Mouse (Mus musculus) gastrocnemius, adult 2 months (tissue): ENCODE results near the gene 3100002H09Rik. TPM values are rescaled to one million over a fixed set of nuclear protein-coding genes. Genes with fewer than 3 reads are reported as not detected.

Experiments used
- DNase-seq: peaks from one replicate; pipeline ENCODE4 v3.0.0; 2022
- H3K27ac ChIP-seq: fragments of 200-600 bp; 2 replicates; pipeline ENCODE4 v1.8.1; 2022; ENCODE audit warnings: mild to moderate bottlenecking
- H3K4me3 ChIP-seq: fragments of 200-600 bp; 2 replicates; pipeline ENCODE4 v1.8.1; 2022; ENCODE audit warnings: mild to moderate bottlenecking, moderate library complexity
- CTCF ChIP-seq: fragments of 200-600 bp; IDR thresholded peaks from 2 replicates; pipeline ENCODE4 v1.8.1; 2022; ENCODE audit warnings: antibody characterized with exemption, mild to moderate bottlenecking, moderate library complexity
- intact Hi-C: fragments of 180-260 bp; cut with DNase I; formaldehyde crosslinking; loops from one replicate; pipeline ENCODE4 v1.15.1; 2025
- total RNA-seq, 2 experiments: library from RNA; stranded (reverse); gene quantifications; 2 replicates each; pipeline ENCODE4 v1.2.3; 2021

Gene 3100002H09Rik
- total RNA-seq, 2 experiments from 2014 or later, result not detected

DNA sequence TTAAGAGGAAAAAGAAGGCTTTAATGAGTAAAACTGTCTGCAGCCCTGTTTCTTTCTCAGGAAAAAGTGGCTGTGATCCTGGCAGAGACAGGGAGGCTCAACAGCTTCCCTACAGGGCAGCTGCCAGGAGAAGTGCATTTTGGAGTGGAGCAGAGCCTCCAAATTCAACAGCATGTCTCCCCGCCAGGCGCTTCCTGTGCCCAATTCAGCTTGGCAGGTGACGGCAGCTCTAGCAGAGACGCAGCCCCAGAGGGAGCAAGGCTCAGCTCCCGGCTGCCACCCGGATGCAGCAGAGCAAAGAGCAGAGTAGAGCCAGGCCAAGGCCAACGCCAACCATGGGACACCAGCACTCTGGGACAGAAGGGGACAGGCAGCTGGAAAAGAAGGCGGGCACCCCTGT, 3.4 kb downstream of the 3100002H09Rik start:
- peak; percentile 48 for DNase-seq
- H3K4me3 ChIP-seq, result no peak overlapping the region
- TF ChIP-seq CTCF, result no peak
- H3K27ac ChIP-seq, result no peak overlapping the region
- intact Hi-C loops, result no loop called here

GRCm38 (mm10) chr4:124606180-124606579, 4.4 kb downstream of the 3100002H09Rik start:
- no peak for DNase-seq
- no peak overlapping the region for H3K4me3 ChIP-seq
- H3K27ac ChIP-seq, result no peak overlapping the region
- no peak for TF ChIP-seq CTCF
- intact Hi-C loops, result no loop called here

- no peak overlapping the region for H3K27ac ChIP-seq
- TF ChIP-seq CTCF, result no peak
Measured at GRCm38 (mm10) chr4:124605255-124605654, 5.3 kb downstream of the 3100002H09Rik start.

GRCm38 (mm10) chr4:124603712-124604111, 6.9 kb downstream of the 3100002H09Rik start:
- Histone ChIP-seq H3K4me3 (no peak overlapping the region), H3K27ac (no peak overlapping the region)
- intact Hi-C loops, result no loop called here
- no peak for DNase-seq
- no peak for TF ChIP-seq CTCF

More at GRCm38 (mm10) chr4:124605255-124605654, 5.3 kb downstream of the 3100002H09Rik start:
- intact Hi-C loops, result no loop called here
- no peak overlapping the region for H3K4me3 ChIP-seq
- no peak for DNase-seq

DNA sequence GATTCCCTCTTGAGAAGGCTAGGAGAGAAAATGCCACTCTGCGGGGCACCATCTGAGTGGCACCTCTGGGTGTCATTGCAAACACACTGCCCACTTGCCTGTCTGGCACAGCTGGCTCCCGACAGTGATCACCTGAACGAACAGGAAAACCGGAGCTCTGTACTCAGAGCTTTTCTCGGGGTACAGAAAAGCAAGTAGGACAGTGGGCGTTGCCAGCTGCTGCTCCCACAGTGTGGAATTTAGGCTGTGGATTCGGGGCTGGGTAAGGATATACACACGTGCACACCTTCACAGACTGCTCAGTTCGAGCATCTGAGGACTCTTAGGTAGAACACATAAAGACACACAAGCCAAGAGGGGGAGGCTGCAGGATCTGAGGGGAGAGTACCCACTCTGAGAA, 14.7 kb downstream of the 3100002H09Rik start:
- intact Hi-C loops, result no loop called here
- Histone ChIP-seq H3K27ac (no peak overlapping the region), H3K4me3 (no peak overlapping the region)
- TF ChIP-seq CTCF, result no peak
- no peak for DNase-seq

DNA sequence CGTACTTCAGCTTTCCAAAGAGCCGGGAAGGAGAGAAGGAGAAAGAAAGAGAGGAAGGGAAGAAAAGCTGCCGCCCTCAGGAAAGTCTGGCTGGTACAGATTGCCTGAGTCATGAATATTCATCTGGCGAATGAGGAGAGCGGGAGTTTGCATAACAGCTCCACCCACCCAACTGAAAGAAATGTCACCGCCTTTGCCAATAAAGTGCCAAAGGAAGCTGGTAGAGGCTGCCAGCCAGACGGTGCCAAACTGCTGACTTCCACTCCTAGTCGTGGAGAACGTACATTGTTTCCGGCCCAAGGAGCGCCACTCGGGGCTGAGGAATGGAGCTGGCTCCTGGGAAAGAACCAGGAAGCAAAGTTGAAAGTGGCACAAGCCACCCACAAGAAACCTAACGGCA, 15.7 kb downstream of the 3100002H09Rik start:
- Histone ChIP-seq H3K4me3 (peak overlapping the region; percentile 50), H3K27ac (0 out of 2 replicates have a peak overlapping the region, but pooled peaks have one; percentile 8)
- intact Hi-C loops, result no loop called here
- no peak for TF ChIP-seq CTCF
- DNase-seq, result peak; percentile 54

- Histone ChIP-seq H3K4me3 (no peak overlapping the region), H3K27ac (no peak overlapping the region)
- TF ChIP-seq CTCF, result no peak
- intact Hi-C loops, result no loop called here
- no peak for DNase-seq
Measured at GRCm38 (mm10) chr4:124593691-124594090, 16.9 kb downstream of the 3100002H09Rik start.

GRCm38 (mm10) chr4:124593210-124593609, 17.4 kb downstream of the 3100002H09Rik start:
- DNase-seq, result no peak
- intact Hi-C loops, result no loop called here
- H3K27ac ChIP-seq, result no peak overlapping the region
- TF ChIP-seq CTCF, result no peak
- no peak overlapping the region for H3K4me3 ChIP-seq

- no peak overlapping the region for H3K27ac ChIP-seq
- no peak overlapping the region for H3K4me3 ChIP-seq
- no peak for DNase-seq
- intact Hi-C loops, result no loop called here
- TF ChIP-seq CTCF, result no peak
Measured at GRCm38 (mm10) chr4:124592241-124592640, 18.4 kb downstream of the 3100002H09Rik start.

DNA sequence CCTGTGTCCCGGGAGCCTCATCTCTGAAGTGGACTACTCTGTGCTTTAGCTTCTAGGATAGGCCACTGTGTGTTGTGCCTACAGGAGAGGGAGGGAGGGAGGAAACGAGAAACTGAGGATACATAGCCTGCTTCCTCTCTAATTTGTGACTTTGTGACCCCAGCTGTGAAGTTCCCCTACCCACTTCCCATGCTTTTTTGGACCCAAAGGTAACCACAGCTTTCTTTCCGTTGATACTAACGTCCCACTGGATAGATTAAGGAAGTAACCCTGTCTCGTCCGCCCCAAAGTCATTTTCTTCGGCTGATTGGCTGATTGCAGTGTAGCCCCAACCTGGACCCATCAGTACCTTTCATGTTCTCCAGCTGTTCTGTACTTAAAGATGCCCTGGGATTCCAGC, 29.9 kb downstream of the 3100002H09Rik start:
- Histone ChIP-seq H3K27ac (no peak overlapping the region), H3K4me3 (no peak overlapping the region)
- DNase-seq, result no peak
- intact Hi-C loops, result no loop called here
- TF ChIP-seq CTCF, result no peak

DNA sequence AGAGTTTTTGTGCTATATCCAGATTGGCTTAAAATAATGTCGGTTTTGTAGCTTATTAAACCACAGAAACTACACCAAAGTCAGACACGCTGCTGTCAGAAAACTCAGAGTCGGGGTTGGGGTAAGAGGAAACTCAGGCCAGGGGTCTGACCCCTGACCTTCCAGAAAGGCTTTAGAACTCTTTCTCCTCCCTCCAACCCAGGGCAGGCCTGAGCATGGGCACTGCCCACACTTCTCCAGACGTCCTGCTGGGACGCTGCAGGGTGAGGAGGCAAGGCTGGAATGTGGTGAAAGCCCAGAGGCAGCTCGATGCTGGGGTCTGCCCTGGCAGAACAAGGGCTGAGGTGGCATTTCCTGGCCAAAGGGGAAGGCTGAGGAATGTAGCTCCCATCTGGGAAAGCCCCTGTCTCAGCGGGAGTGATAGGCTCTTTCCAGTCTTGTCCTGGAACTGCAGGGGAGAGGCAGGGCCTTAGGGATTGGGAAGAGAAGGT, 34.6 kb downstream of the 3100002H09Rik start:
- TF ChIP-seq CTCF, result no peak
- DNase-seq, result no peak
- intact Hi-C loops, result no loop called here
- H3K4me3 ChIP-seq, result peak overlapping the region; percentile 66
- no peak overlapping the region; the same call in 1 of the 2 replicates for H3K27ac ChIP-seq

- Histone ChIP-seq H3K27ac (peak overlapping the region; percentile 53; the same call in 1 of the 2 replicates), H3K4me3 (peak overlapping the region; percentile 66)
- intact Hi-C loops, result no loop called here
- no peak for TF ChIP-seq CTCF
- peak; percentile 36 for DNase-seq
Measured at GRCm38 (mm10) chr4:124575269-124575954, 35.2 kb downstream of the 3100002H09Rik start.

DNA sequence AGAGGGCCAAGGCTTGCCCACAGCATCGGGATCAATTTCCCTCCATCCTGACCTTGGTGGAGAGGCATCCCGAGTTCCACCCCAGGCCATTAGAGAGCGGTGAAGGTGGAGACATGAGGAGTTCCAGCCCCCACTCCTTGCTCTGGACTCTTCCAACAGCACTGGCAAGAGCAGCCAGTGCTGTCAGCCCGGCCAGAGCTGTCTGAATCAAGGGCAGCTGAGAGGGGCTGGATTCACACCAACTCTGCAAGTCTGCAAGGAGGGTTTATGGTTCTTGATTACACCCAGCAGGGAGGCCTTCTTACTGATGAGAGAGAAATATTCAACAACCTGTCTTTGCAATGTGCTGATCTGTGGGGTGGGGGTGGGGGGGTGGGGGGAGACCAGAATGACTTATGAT, 37.0 kb downstream of the 3100002H09Rik start:
- intact Hi-C loops, result no loop called here
- TF ChIP-seq CTCF, result no peak
- Histone ChIP-seq H3K4me3 (no peak overlapping the region), H3K27ac (no peak overlapping the region)
- peak; percentile 54 for DNase-seq

DNA sequence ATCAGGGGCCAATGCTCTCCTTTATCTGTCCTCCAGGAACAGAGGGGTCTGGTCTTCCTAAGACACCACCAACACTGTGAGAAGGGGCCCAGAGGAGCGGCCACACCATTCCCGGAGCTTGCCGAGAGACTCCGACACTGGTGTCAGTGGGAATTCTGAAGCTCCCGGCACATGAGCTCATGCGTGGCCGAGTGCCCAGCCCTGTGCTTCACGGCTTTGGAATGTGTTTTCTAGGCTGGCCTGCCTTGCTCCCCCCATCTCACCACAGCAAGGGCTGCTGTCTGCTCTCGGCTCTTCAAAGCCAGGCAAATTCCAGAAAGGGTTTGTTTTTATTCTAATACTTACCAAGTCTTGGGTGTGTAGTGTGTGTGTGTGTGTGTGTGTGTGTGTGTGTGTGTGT, 39.6 kb downstream of the 3100002H09Rik start:
- peak; percentile 88 for DNase-seq
- intact Hi-C loops, result no loop called here
- TF ChIP-seq CTCF, result no peak
- peak overlapping the region; percentile 66 for H3K27ac ChIP-seq
- peak overlapping the region; percentile 28 for H3K4me3 ChIP-seq
